Mouse (Mus musculus) cortical plate, adult 2 months (tissue): ENCODE results near the gene Npas3.

Experiments
- CTCF ChIP-seq: fragments of 200-500 bp; IDR thresholded peaks from 2 replicates; pipeline ENCODE4 v1.5.1; 2011; ENCODE audit warnings: mild to moderate bottlenecking, control low read depth, low read length; ENCODE audit not compliant: insufficient read depth; ENCODE audit errors: extremely low read depth
- POLR2A ChIP-seq: fragments of 200-500 bp; IDR thresholded peaks from 2 replicates; pipeline ENCODE4 v1.6.1; 2011; ENCODE audit warnings: mild to moderate bottlenecking, low read length, control low read depth; ENCODE audit not compliant: insufficient read depth; ENCODE audit errors: extremely low read depth

DNA sequence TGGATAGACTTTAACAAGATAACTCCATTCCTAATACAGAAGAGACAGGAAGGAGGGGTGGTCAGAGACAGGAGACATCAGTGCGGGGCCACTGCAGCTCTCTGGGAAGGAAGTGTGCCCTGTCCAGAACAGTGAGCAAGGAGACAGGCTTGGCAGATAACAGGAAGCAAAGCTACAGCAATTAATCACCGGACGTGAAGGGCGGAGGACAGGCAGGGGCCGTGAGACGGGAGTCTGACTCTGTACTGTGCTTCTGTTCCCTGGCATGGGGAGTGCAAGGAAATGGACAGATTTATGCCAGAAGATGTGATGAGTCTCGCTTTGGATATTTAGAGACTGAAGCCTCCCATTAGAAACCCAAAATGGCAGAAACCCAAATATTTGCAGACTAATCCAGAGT is 47.3 kb downstream of the Npas3 start:
- TF ChIP-seq CTCF (no peak), POLR2A (no peak)
